Mouse (Mus musculus) heart, embryonic 12.5 days (tissue): ENCODE results near the gene Olfr1052. TPM values are rescaled to one million over a fixed set of nuclear protein-coding genes. Genes with fewer than 3 reads are reported as not detected.
"Not testable (repeated sequence)": the region's sequence is repeated elsewhere in the genome, so short reads cannot be mapped to it uniquely, and the experiment has no call there.

ENCODE experiments used
- ATAC-seq: fragments of 200-750 bp; cut with Nextera tagmentation; 2 replicates; pipeline ENCODE4 v1.8.0; 2017; ENCODE audit warnings: moderate TSS enrichment, moderate library complexity; ENCODE audit not compliant: insufficient number of reproducible peaks, low FRiP score
- H3K27ac ChIP-seq: fragments of 300-500 bp; sonication (generic); 2 replicates; pipeline ENCODE4 v1.5.1; 2016; ENCODE audit warnings: mild to moderate bottlenecking, moderate library complexity; ENCODE audit not compliant: poor library complexity, severe bottlenecking
- H3K27me3 ChIP-seq: fragments of 300-500 bp; sonication (generic); replicated peaks from 2 replicates; pipeline ENCODE4 v1.6.1; 2016; ENCODE audit warnings: mild to moderate bottlenecking, moderate library complexity
- H3K36me3 ChIP-seq: fragments of 300-500 bp; sonication (generic); 2 replicates; pipeline ENCODE4 v1.6.1; 2016; ENCODE audit warnings: mild to moderate bottlenecking, moderate library complexity
- H3K4me1 ChIP-seq: fragments of 300-500 bp; sonication (generic); replicated peaks from 2 replicates; pipeline ENCODE4 v1.6.1; 2016; ENCODE audit warnings: mild to moderate bottlenecking
- H3K4me2 ChIP-seq: fragments of 300-500 bp; sonication (generic); 2 replicates; pipeline ENCODE4 v1.6.1; 2016; ENCODE audit warnings: mild to moderate bottlenecking, moderate library complexity
- H3K4me3 ChIP-seq: fragments of 300-500 bp; sonication (generic); 2 replicates; pipeline ENCODE4 v1.5.1; 2016; ENCODE audit warnings: mild to moderate bottlenecking
- H3K9ac ChIP-seq: fragments of 300-500 bp; sonication (generic); 2 replicates; pipeline ENCODE4 v1.6.1; 2016; ENCODE audit warnings: mild to moderate bottlenecking, moderate library complexity
- H3K9me3 ChIP-seq: fragments of 300-500 bp; sonication (generic); replicated peaks from 2 replicates; pipeline ENCODE4 v1.6.1; 2016; ENCODE audit warnings: mild to moderate bottlenecking, moderate library complexity
- WGBS: fragments of 180-500 bp; shearing (Covaris S2); methylation state at CpG from one replicate; pipeline ENCODE4 v1.1.7; 2016; 5-methylcytosine and 5-hydroxymethylcytosine counted together
- polyA plus RNA-seq: library from polyadenylated mRNA; unstranded; fragments of >200 nt; fragmentation: Nextera tagmentation; extraction: Ambion mirVana; gene quantifications from 2 replicates; pipeline ENCODE4 v1.2.1, GENCODE M21; 2016

Olfr1052 gene
- not detected in 2 replicates for polyA plus RNA-seq

DNA sequence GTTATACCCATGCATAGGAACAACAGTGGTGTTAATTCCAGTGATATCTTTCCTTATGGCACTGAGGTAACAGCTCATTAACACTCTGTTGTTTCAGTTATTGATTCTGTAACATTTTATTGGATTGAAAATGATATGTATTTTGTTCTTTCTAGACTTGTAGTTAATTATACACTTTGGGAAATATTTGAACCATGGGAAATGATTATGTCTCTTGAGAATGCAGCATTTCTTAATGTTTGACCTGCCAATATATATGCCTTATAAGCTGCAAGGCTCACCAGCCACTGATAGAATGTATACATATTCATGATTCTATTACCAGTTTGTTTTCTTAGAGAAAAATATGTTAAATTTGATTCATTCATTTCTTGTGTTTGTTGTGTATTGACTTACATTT lies at the start of gene Olfr1052:
TSS of gene Olfr1052 (plus strand) at position 301 of the 400 bp plus-strand sequence.
- H3K4me1 ChIP-seq = no peaks in the 10 kb centered on the region
- no peak within 1 kb of the TSS for H3K4me2 ChIP-seq
- H3K4me3 ChIP-seq = no peak within 1 kb of the TSS
- H3K36me3 ChIP-seq = no peaks in the 10 kb centered on the region
- H3K27ac ChIP-seq = no peak within 1 kb of the TSS
- peaks cover 2% of the 10 kb centered on the region; the same call in 1 of the 2 replicates for H3K9me3 ChIP-seq
- ATAC-seq = no peak
- H3K9ac ChIP-seq = no peak within 1 kb of the TSS
- no peaks in the 10 kb centered on the region for H3K27me3 ChIP-seq

DNA sequence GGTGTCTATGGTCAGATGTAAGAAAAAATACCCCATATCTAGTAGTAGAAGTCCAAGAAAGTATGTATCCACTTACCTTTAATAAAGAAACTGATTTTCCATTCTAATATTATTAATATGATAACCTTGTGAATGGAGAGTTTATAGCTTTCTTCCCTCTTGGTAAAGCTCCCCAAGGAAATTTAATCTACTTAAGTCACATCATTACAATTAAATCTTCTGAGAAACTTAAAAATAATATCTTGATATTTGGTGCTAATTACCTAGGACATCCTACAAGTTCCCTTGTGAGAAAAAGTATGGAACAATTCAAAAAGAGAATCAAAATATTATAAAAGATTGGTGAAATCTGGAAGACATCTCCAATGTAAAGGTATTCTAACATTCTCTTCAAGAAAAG lies 34.0 kb upstream of the Olfr1052 start, which contains the start of gene Olfr1049:
TSS of gene Olfr1049 (minus strand) at position 101 of the 400 bp plus-strand sequence.
- H3K9me3 ChIP-seq, H3K36me3 ChIP-seq, H3K27me3 ChIP-seq, H3K4me2 ChIP-seq, H3K9ac ChIP-seq, ATAC-seq, H3K4me3 ChIP-seq, H3K4me1 ChIP-seq, H3K27ac ChIP-seq: not testable (repeated sequence)

DNA sequence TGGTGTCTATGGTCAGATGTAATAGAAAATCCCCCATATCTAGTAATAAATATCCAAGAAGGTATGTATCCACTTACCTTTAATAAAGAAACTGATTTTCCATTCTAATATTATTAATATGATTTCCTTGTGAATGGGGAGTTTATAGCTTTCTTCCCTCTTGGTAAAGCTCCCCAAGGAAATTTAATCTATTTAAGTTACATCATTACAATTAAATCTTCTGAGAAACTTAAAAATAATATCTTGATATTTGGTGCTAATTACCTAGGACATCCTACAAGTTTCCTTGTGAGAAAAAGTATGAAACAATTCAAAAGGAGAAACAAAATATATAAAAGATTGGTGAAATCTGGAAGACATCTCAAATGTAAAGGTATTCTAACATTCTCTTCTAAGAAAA lies 13.3 kb upstream of the Olfr1052 start, which contains the start of gene Olfr1051:
TSS of gene Olfr1051 (minus strand) at position 101 of the 400 bp plus-strand sequence.
- not testable (repeated sequence) for ATAC-seq, H3K4me3 ChIP-seq

DNA sequence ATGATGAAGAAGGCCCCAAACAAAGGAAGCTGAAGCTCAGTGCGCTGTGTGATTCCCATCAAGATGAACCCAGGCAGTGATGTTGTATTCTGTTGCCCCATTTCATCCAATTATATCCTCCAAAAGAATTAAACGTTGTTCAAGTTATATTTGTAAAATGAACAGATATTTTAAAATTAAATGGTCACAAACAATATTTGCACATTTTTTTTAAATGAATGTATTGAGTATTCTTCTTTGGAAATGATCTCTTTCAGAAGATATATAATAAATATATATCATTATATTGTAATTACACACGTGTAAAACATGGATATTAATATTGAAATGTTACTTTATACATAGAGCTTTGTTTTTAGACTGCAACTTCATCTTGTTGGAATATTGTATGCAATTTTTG lies 22.9 kb downstream of the Olfr1052 start, which contains the start of gene Olfr1053:
TSS of gene Olfr1053 (minus strand) at position 101 of the 400 bp plus-strand sequence.
- Histone ChIP-seq H3K27me3 (no peaks in the 10 kb centered on the region), H3K4me2 (no peak within 1 kb of the TSS), H3K4me1 (no peaks in the 10 kb centered on the region), H3K9ac (no peak within 1 kb of the TSS), H3K36me3 (no peaks in the 10 kb centered on the region), H3K4me3 (no peak within 1 kb of the TSS), H3K27ac (no peak within 1 kb of the TSS), H3K9me3 (no peaks in the 10 kb centered on the region)
- ATAC-seq = no peak
- 54% methylated on average over 3 of the region's 3 CpGs for WGBS

More for the DNA sequence above, 13.3 kb upstream of the Olfr1052 start, which contains the start of gene Olfr1051:
- not testable (repeated sequence) for H3K9ac ChIP-seq, H3K9me3 ChIP-seq, H3K4me1 ChIP-seq, H3K36me3 ChIP-seq, H3K4me2 ChIP-seq, H3K27me3 ChIP-seq, H3K27ac ChIP-seq

DNA sequence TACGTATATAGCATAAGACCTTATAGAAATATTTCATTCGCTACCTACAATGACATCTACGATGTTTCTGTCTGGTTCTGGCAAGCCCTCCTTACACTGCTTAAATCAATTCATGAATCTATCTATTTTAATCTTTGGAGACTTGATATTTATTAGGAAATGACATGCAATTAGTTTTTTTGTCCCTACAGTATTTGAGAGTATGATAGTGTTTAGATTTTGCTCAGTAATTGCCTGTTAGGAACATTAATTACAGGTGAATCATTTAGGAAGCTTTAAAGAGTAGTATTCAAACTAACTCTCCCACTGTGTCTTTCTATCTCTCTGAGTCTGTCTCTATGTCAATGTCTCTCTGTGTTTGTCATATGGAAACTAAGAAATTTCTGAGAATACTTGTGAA lies 43.1 kb downstream of the Olfr1052 start, which contains the start of gene Olfr1054:
TSS of gene Olfr1054 (minus strand) at position 101 of the 400 bp plus-strand sequence.
- H3K4me1 ChIP-seq = no peaks in the 10 kb centered on the region
- no peak within 1 kb of the TSS for H3K4me3 ChIP-seq
- H3K27me3 ChIP-seq = no peaks in the 10 kb centered on the region
- H3K4me2 ChIP-seq = no peak within 1 kb of the TSS
- H3K9me3 ChIP-seq = no peaks in the 10 kb centered on the region
- H3K36me3 ChIP-seq = no peaks in the 10 kb centered on the region
- no peak within 1 kb of the TSS for H3K9ac ChIP-seq
- WGBS = 82% methylated on average over 3 of the region's 3 CpGs
- no peak for ATAC-seq
- H3K27ac ChIP-seq = no peak within 1 kb of the TSS

Other genes with a start within 250 kb of the Olfr1052 start
- not detected in 2 replicates for gene Olfr1034, start 246.6 kb upstream of the Olfr1052 start, polyA plus RNA-seq
- gene Olfr1036, start 218.5 kb upstream of the Olfr1052 start, polyA plus RNA-seq = not detected in 2 replicates
- gene Olfr1037, start 205.1 kb upstream of the Olfr1052 start, polyA plus RNA-seq = not detected in 2 replicates
- not detected in 2 replicates for gene Olfr1039, start 156.5 kb upstream of the Olfr1052 start, polyA plus RNA-seq
- not detected in 2 replicates for gene Olfr1040, start 145.7 kb upstream of the Olfr1052 start, polyA plus RNA-seq
- not detected in 2 replicates for gene Olfr1042, start 130.6 kb upstream of the Olfr1052 start, polyA plus RNA-seq
- gene Olfr1043, start 124.9 kb upstream of the Olfr1052 start, polyA plus RNA-seq = not detected in 2 replicates
- not detected in 2 replicates for gene Olfr1044, start 114.6 kb upstream of the Olfr1052 start, polyA plus RNA-seq
- not detected in 2 replicates for gene Olfr52, start 106.8 kb upstream of the Olfr1052 start, polyA plus RNA-seq
- not detected in 2 replicates for gene Olfr1045, start 89.4 kb upstream of the Olfr1052 start, polyA plus RNA-seq
- gene Olfr1046, start 73.1 kb upstream of the Olfr1052 start, polyA plus RNA-seq = not detected in 2 replicates
- gene Olfr1047, start 61.1 kb upstream of the Olfr1052 start, polyA plus RNA-seq = not detected in 2 replicates
- gene Olfr1048, start 52.2 kb upstream of the Olfr1052 start, polyA plus RNA-seq = not detected in 2 replicates
- gene Olfr1049, start 34.1 kb upstream of the Olfr1052 start, polyA plus RNA-seq = not detected in 2 replicates
- not detected in 2 replicates for gene Olfr1051, start 13.4 kb upstream of the Olfr1052 start, polyA plus RNA-seq
- gene Olfr1053, start 22.8 kb downstream of the Olfr1052 start, polyA plus RNA-seq = not detected in 2 replicates
- gene Olfr1054, start 43.0 kb downstream of the Olfr1052 start, polyA plus RNA-seq = not detected in 2 replicates
- not detected in 2 replicates for gene Olfr1055, start 57.8 kb downstream of the Olfr1052 start, polyA plus RNA-seq
- gene Olfr1056, start 70.0 kb downstream of the Olfr1052 start, polyA plus RNA-seq = not detected in 2 replicates
- gene Olfr1057, start 85.9 kb downstream of the Olfr1052 start, polyA plus RNA-seq = not detected in 2 replicates
- not detected in 2 replicates for gene Olfr1058, start 96.1 kb downstream of the Olfr1052 start, polyA plus RNA-seq
- gene Olfr1061, start 121.6 kb downstream of the Olfr1052 start, polyA plus RNA-seq = not detected in 2 replicates
- gene Olfr1062, start 134.3 kb downstream of the Olfr1052 start, polyA plus RNA-seq = not detected in 2 replicates
- not detected in 2 replicates for gene Olfr1065, start 158.1 kb downstream of the Olfr1052 start, polyA plus RNA-seq
- not detected in 2 replicates for gene Olfr1066, start 163.8 kb downstream of the Olfr1052 start, polyA plus RNA-seq
- gene Olfr228, start 194.9 kb downstream of the Olfr1052 start, polyA plus RNA-seq = not detected in 2 replicates
- gene Olfr1076, start 216.0 kb downstream of the Olfr1052 start, polyA plus RNA-seq = not detected in 2 replicates